Mouse (Mus musculus) neural tube, postnatal 0 days (tissue): ENCODE results near the gene Olfr640. TPM values are rescaled to one million over a fixed set of nuclear protein-coding genes. Genes with fewer than 3 reads are reported as not detected.

Experiments used
- polyA plus RNA-seq: library from polyadenylated mRNA; unstranded; fragments of >200 nt; fragmentation: Nextera tagmentation; extraction: Ambion mirVana; gene quantifications from 2 replicates; pipeline ENCODE4 v1.2.1, GENCODE M21; 2015

Gene Olfr640
- polyA plus RNA-seq: not detected in 2 replicates

GRCm38 (mm10) chr7:104025473-104025872 is at the start of gene Olfr640:
Gene Olfr640, minus strand, starts transcription at chr7:104025573.

DNA sequence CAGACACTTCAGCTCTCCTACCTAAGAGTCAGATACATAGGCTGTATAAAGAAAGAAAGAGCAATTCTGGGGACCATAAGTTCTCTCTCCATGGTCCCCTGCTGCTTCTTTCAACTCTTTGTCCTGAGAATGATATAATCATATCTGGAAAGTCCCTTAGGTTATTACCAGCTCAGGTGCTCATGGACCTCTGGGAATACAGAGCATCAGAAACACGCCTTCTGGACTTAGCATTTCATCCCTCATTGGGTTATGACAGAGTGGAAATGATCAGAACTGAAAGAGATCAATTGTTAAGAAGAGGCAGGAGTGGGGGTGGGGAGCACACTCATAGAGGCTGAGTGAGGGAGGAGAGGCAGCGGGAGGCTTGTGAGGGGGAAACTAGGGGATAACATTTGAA is 46.4 kb upstream of the Olfr640 start, which contains the start of gene Olfr644:
Gene Olfr644 (minus strand): TSS at position 101 of the 400 bp plus-strand sequence.

DNA sequence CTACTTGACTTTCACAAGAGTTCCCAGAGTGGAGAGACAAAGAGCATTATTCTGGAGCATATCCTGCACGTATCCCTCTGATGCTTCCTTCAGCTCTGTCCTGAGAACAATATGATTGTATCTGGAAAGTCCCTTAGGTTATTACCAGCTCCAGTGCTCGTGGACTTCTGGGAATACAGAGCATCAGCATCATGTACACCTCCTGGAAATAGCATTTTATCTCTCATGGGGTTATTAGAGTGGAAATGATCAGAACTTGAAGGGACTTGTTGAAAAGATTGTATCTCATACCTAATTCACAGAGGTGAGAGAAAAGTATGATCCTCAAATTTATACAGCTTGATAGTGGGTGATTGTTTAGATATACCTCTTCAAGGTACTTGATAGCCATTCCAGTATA is 36.0 kb upstream of the Olfr640 start, which contains the start of gene 4930516K23Rik:
Gene 4930516K23Rik (minus strand): TSS at position 101 of the 400 bp plus-strand sequence.

GRCm38 (mm10) chr7:104052566-104052965 is 27.2 kb upstream of the Olfr640 start, which contains the start of gene Olfr642:
Gene Olfr642, minus strand, starts transcription at chr7:104052666.

DNA sequence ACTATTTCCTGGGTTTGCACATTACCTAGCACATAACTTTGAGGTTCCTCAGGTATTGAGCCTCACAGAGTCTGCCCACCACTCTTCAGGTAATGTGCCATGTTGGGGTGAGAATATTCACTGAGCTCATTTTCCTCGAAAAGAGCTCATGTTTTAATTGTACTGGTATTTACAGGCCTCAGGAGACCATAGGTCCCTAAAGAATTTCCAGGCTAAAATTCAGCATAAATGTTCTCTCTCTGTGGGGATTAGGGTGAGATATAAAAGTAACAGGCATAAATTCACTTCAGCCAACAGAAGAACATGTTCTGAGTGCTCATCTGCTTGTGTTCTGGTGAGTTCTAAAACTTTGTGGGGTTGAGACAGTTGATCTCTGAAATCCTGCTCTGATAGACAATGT is 9.8 kb upstream of the Olfr640 start, which contains the start of gene Olfr641:
Gene Olfr641 (plus strand): TSS at position 301 of the 400 bp plus-strand sequence.

DNA sequence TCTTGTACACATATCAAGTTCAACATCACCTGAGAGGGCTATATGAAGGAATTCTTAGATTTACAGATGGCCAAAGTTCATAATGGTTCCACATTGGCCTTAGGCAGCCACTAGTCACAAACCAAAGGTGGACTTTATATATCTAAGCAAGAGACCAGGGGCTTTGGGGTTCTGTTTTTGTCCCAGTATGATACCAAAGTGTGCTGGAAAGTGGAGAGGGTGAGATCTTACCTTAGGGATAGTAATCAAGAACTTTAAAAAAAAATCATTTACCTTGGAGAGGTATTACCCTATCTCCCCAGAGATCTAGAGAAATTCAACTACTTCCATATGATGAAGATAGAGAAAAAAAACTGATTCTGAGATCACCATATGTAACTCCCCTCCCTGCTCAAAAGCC is 8.2 kb downstream of the Olfr640 start, which contains the start of gene Olfr639:
Gene Olfr639 (minus strand): TSS at position 101 of the 400 bp plus-strand sequence.

GRCm38 (mm10) chr7:103998446-103998845 is 26.9 kb downstream of the Olfr640 start, which contains the start of gene Olfr638:
Gene Olfr638, plus strand, starts transcription at chr7:103998746.

GRCm38 (mm10) chr7:103970852-103971251 is 54.5 kb downstream of the Olfr640 start, which contains the start of gene Olfr635:
Gene Olfr635, plus strand, starts transcription at chr7:103971152.

Other genes starting within 250 kb of the Olfr640 start
- not detected in 2 replicates for gene Olfr68, start 245.9 kb downstream of the Olfr640 start, polyA plus RNA-seq
- not detected in 2 replicates for gene Olfr67, start 233.8 kb downstream of the Olfr640 start, polyA plus RNA-seq
- 239 and 288 TPM in 2 replicates for gene Hbb-bt, start 211.6 kb downstream of the Olfr640 start, polyA plus RNA-seq
- 1,091 and 1,331 TPM in 2 replicates for gene Hbb-bs, start 197.5 kb downstream of the Olfr640 start, polyA plus RNA-seq
- not detected in 2 replicates for gene Hbb-bh2, start 185.1 kb downstream of the Olfr640 start, polyA plus RNA-seq
- not detected in 2 replicates for gene Hbb-bh1, start 182.4 kb downstream of the Olfr640 start, polyA plus RNA-seq
- 0.77 TPM in 1 of 2 replicates, not detected in the other for gene Hbb-y, start 172.4 kb downstream of the Olfr640 start, polyA plus RNA-seq
- gene Olfr66, start 139.3 kb downstream of the Olfr640 start, polyA plus RNA-seq: not detected in 2 replicates
- gene Olfr64, start 131.1 kb downstream of the Olfr640 start, polyA plus RNA-seq: not detected in 2 replicates
- not detected in 2 replicates for gene Olfr65, start 122.1 kb downstream of the Olfr640 start, polyA plus RNA-seq
- gene Olfr631, start 96.7 kb downstream of the Olfr640 start, polyA plus RNA-seq: not detected in 2 replicates
- gene Olfr632, start 91.2 kb downstream of the Olfr640 start, polyA plus RNA-seq: not detected in 2 replicates
- not detected in 2 replicates for gene Olfr633, start 81.1 kb downstream of the Olfr640 start, polyA plus RNA-seq
- not detected in 2 replicates for gene Olfr635, start 54.4 kb downstream of the Olfr640 start, polyA plus RNA-seq
- not detected in 2 replicates for gene Olfr638, start 26.8 kb downstream of the Olfr640 start, polyA plus RNA-seq
- 0.04 TPM in 1 of 2 replicates, not detected in the other for gene Olfr639, start 8.3 kb downstream of the Olfr640 start, polyA plus RNA-seq
- gene Olfr641, start 9.9 kb upstream of the Olfr640 start, polyA plus RNA-seq: not detected in 2 replicates
- not detected in 2 replicates for gene Olfr642, start 27.1 kb upstream of the Olfr640 start, polyA plus RNA-seq
- gene 4930516K23Rik, start 35.9 kb upstream of the Olfr640 start, polyA plus RNA-seq: not detected in 2 replicates
- gene Olfr644, start 46.3 kb upstream of the Olfr640 start, polyA plus RNA-seq: not detected in 2 replicates
- not detected in 2 replicates for gene Olfr645, start 59.9 kb upstream of the Olfr640 start, polyA plus RNA-seq
- gene Olfr646, start 79.3 kb upstream of the Olfr640 start, polyA plus RNA-seq: not detected in 2 replicates
- not detected in 2 replicates for gene Ubqln5, start 104.3 kb upstream of the Olfr640 start, polyA plus RNA-seq
- gene Olfr643, start 111.8 kb upstream of the Olfr640 start, polyA plus RNA-seq: not detected in 2 replicates
- gene Ubqln3, start 117.7 kb upstream of the Olfr640 start, polyA plus RNA-seq: not detected in 2 replicates
- not detected in 2 replicates for gene Ubqlnl, start 125.0 kb upstream of the Olfr640 start, polyA plus RNA-seq
- gene Olfm5, start 139.3 kb upstream of the Olfr640 start, polyA plus RNA-seq: not detected in 2 replicates
- gene Olfr648, start 157.8 kb upstream of the Olfr640 start, polyA plus RNA-seq: 0.32 and 0.45 TPM in 2 replicates
- gene Olfr649, start 170.4 kb upstream of the Olfr640 start, polyA plus RNA-seq: not detected in 2 replicates
- gene Trim6, start 193.2 kb upstream of the Olfr640 start, polyA plus RNA-seq: 0.20 and 0.31 TPM in 2 replicates
- gene Trim34a, start 218.9 kb upstream of the Olfr640 start, polyA plus RNA-seq: 1.3 and 1.4 TPM in 2 replicates